ENCODE assay signal across 8 mouse cellular contexts in the genomic region with DNA sequence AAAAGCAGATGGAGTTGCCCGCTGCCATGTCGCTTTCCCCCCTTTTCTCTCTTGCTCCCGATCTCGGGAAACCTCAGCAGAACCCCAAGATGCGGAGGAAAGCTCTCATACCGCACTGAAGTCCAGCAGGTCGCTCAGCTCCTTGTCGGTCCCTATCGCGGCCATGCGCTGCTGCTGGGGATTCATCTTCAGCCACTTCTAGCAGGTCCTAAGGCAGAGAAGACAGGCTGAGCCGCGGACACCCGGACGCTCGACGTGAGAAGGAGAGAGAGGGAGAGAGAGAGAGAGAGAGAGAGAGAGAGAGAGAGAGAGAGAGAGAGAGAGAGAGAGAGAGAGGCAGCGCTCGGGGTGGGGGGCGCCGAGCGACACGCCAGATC. TPM values are rescaled to one million over a fixed set of nuclear protein-coding genes. Genes with fewer than 3 reads are reported as not detected.
DNase-seq lines count a peak whose midpoint lies in the region; ATAC-seq and TF ChIP-seq lines count a peak whose summit lies in the region.

No protein-coding gene starts in this region.

- H3K36me3 ChIP-seq in midbrain, embryonic 16.5 days (ENCODE audit: control insufficient read depth, insufficient read depth, low read length) = no peaks in the 10 kb centered on the region

- no peaks in the 10 kb centered on the region for H3K9me3 ChIP-seq in midbrain, embryonic 16.5 days (replicated peaks; ENCODE audit: control insufficient read depth, low read length, poor library complexity, severe bottlenecking)

- peak overlapping the region; percentile 62 for H3K4me3 ChIP-seq in cortical plate, adult 2 months (ENCODE audit: insufficient read depth, low read length)
- peak overlapping the region; percentile 68 for H3K4me3 ChIP-seq in midbrain, embryonic 16.5 days (ENCODE audit: low read depth, low read length)

- no peaks in the 10 kb centered on the region for H3K4me1 ChIP-seq in cortical plate, adult 2 months (ENCODE audit: control insufficient read depth, insufficient read depth, low read length)
- peaks cover 21% of the 10 kb centered on the region for H3K4me1 ChIP-seq in midbrain, embryonic 16.5 days (ENCODE audit: control insufficient read depth, insufficient read depth, low read length)

- under 1% methylated on average over 18 of the region's 23 CpGs for WGBS in midbrain, embryonic 16.5 days

- TF ChIP-seq POLR2A in cortical plate, adult 2 months (IDR thresholded peaks at IDR 0.05; ENCODE audit: extremely low read depth, insufficient read depth, low read length) = no peak

- no peak for TF ChIP-seq CTCF in cortical plate, adult 2 months (IDR thresholded peaks at IDR 0.05; ENCODE audit: extremely low read depth, insufficient read depth, low read length)

- intact Hi-C loops in gastrocnemius, postnatal 36 days (cut with DNase I) = loop anchor here (1.0 to 10.0 kb wide), 2 partner anchors 23 to 276 kb away; no protein-coding TSS in a partner anchor

- peak; percentile 18; the same call in 1 of the 2 replicates for ATAC-seq in midbrain, embryonic 16.5 days

- peak overlapping the region; percentile 99 for H3K27ac ChIP-seq in cortical plate, adult 2 months (ENCODE audit: insufficient read depth, low read length)
- peak overlapping the region; percentile 94 for H3K27ac ChIP-seq in midbrain, embryonic 16.5 days (ENCODE audit: low read length)

- H3K9ac ChIP-seq in midbrain, embryonic 16.5 days (ENCODE audit: low read depth, low read length) = peak overlapping the region; percentile 96

- H3K27me3 ChIP-seq in midbrain, embryonic 16.5 days (ENCODE audit: control insufficient read depth, insufficient read depth, low read depth, low read length) = no peaks in the 10 kb centered on the region

- peak overlapping the region; percentile 79 for H3K4me2 ChIP-seq in midbrain, embryonic 16.5 days (ENCODE audit: low read length)

- peak; percentile 68 for DNase-seq in thymus, postnatal 25 days
- no peak for DNase-seq in thymus, postnatal 14 days
- peak; percentile 15 to 47 for DNase-seq in gastrocnemius, postnatal 36 days
- DNase-seq in kidney, adult 18-20 months = peak; percentile 62
- peak; percentile 61 for DNase-seq in liver
- peak; percentile 47 for DNase-seq in urinary bladder, postnatal 14 days (ENCODE audit: low spot score)

RNA-seq across cellular contexts. Expression of gene Tcf12, which starts 1.1 kb away (rescaled TPM):
- 41.1 and 42.5 TPM in 2 replicates for polyA plus RNA-seq in cortical plate, adult 2 months (2012; rRNA removed)
- total RNA-seq in gastrocnemius, postnatal 36 days (2021) = 10 to 100 TPM; 25.8 to 27.6 TPM
- 43.6 and 43.8 TPM in 2 replicates for polyA plus RNA-seq in midbrain, embryonic 16.5 days (2015; fragmentation: Nextera tagmentation; extraction: Ambion mirVana)
